In genomic region chr15:81960171-81961077, GRCm38 (mm10) we compare ENCODE assay signal across 8 mouse cellular contexts. TPM values are rescaled to one million over a fixed set of nuclear protein-coding genes. Genes with fewer than 3 reads are reported as not detected.
A peak's percentile ranks its signal among the peaks of the same experiment; 100 is the strongest.
DNase-seq lines count a peak whose midpoint lies in the region; ATAC-seq and TF ChIP-seq lines count a peak whose summit lies in the region.

Pmm1 (minus strand) TSS chr15:81960930.

- H3K4me2 ChIP-seq in forebrain, postnatal 0 days (ENCODE audit: low read depth), result peak within 1 kb of the TSS; percentile 78
- H3K4me2 ChIP-seq in lung, embryonic 15.5 days, result peak within 1 kb of the TSS; percentile 100

- H3K9me3 ChIP-seq in MEL (replicated peaks; ENCODE audit: insufficient read depth, low read length), result no peaks in the 10 kb centered on the region
- H3K9me3 ChIP-seq in forebrain, postnatal 0 days (ENCODE audit: low read length), result no peaks in the 10 kb centered on the region
- no peaks in the 10 kb centered on the region for H3K9me3 ChIP-seq in lung, embryonic 15.5 days

- WGBS in cerebellum, adult 2 months, result 1% methylated on average over 76 of the region's 77 CpGs
- WGBS in forebrain, postnatal 0 days, result 2% methylated on average over 72 of the region's 77 CpGs
- under 1% methylated on average over 68 of the region's 77 CpGs for WGBS in lung, embryonic 15.5 days

- TF ChIP-seq RAD21 in MEL (IDR thresholded peaks at IDR 0.05; ENCODE audit: low read depth, low read length), result peak; percentile 66

- TF ChIP-seq CTCF in MEL (IDR thresholded peaks at IDR 0.05 in 2 of 3, conservative IDR thresholded peaks at IDR 0.05 in 1 of 3; ENCODE audit: control insufficient read depth in 1 of 3, insufficient read depth in 1 of 3, low read depth in 2 of 3, low read length in 3 of 3, poor library complexity in 1 of 3, severe bottlenecking in 1 of 3), result peak; percentile 49 to 82 (median 77)
- TF ChIP-seq CTCF in cerebellum, adult 2 months (IDR thresholded peaks at IDR 0.05; ENCODE audit: borderline replicate concordance, insufficient read depth, low read depth, low read length), result peak; percentile 81
- peak; percentile 79 for TF ChIP-seq CTCF in forebrain, postnatal 0 days (IDR thresholded peaks at IDR 0.05; ENCODE audit: low read depth)

- peak; percentile 98 for DNase-seq in MEL (ENCODE audit: low read depth, low spot score)
- peak; percentile 98 to 99 for DNase-seq in cerebellum, adult 2 months
- DNase-seq in forebrain, postnatal 0 days, result peak; percentile 97
- DNase-seq in heart, postnatal 4 days, result peak; percentile 99
- DNase-seq in layer of hippocampus, adult 8-10 months (ENCODE audit: low spot score in 2 of 2), result peak; percentile 96
- DNase-seq in ovary, adult 18-20 months (ENCODE audit: low spot score), result peak; percentile 96
- DNase-seq in thymus, postnatal 0 days (ENCODE audit: low spot score), result peak; percentile 100

- ATAC-seq in forebrain, postnatal 0 days, result peak; percentile 97
- ATAC-seq in lung, embryonic 15.5 days (ENCODE audit: borderline replicate concordance, extremely low read depth, low FRiP score, low TSS enrichment), result peak; percentile 97

- TF ChIP-seq EP300 in MEL (IDR thresholded peaks at IDR 0.05; ENCODE audit: low read depth in 1 of 2, low read length in 2 of 2), result no peak

- H3K4me1 ChIP-seq in MEL (ENCODE audit: control insufficient read depth in 1 of 2, insufficient read depth in 2 of 2, low read length in 2 of 2), result peaks cover 0 to 11% of the 10 kb centered on the region in 2 experiments; a peak in 2 of 4 replicates
- peaks cover 9% of the 10 kb centered on the region for H3K4me1 ChIP-seq in cerebellum, adult 2 months (ENCODE audit: control insufficient read depth, insufficient read depth, low read length)
- 0 out of 2 replicates have a peak, but pooled peaks cover 6% of the 10 kb centered on the region for H3K4me1 ChIP-seq in forebrain, postnatal 0 days (ENCODE audit: insufficient read depth)
- H3K4me1 ChIP-seq in lung, embryonic 15.5 days, result 0 out of 2 replicates have a peak, but pooled peaks cover 4% of the 10 kb centered on the region

- TF ChIP-seq POLR2A in MEL (IDR thresholded peaks at IDR 0.05; ENCODE audit: control insufficient read depth in 1 of 2, insufficient read depth in 1 of 2, low read depth in 1 of 2, low read length in 2 of 2, poor library complexity in 1 of 2), result peak; percentile 46 to 61; a peak in 1 of 4 replicates
- peak; percentile 59; the same call in 1 of the 2 replicates for TF ChIP-seq POLR2A in cerebellum, adult 2 months (IDR thresholded peaks at IDR 0.05; ENCODE audit: borderline replicate concordance, insufficient read depth, low read length)

- H3K36me3 ChIP-seq in MEL (ENCODE audit: control insufficient read depth in 1 of 2, insufficient read depth in 2 of 2, low read length in 2 of 2), result peaks cover 0 to 5% of the 10 kb centered on the region in 2 experiments; a peak in 3 of 4 replicates
- peaks cover 5% of the 10 kb centered on the region for H3K36me3 ChIP-seq in forebrain, postnatal 0 days (ENCODE audit: insufficient read depth)
- H3K36me3 ChIP-seq in lung, embryonic 15.5 days, result no peaks in the 10 kb centered on the region

- peak within 1 kb of the TSS; percentile 66 to 83 for H3K4me3 ChIP-seq in MEL (ENCODE audit: control insufficient read depth in 1 of 2, insufficient read depth in 1 of 2, low read depth in 2 of 2, low read length in 2 of 2)
- peak within 1 kb of the TSS; percentile 85 for H3K4me3 ChIP-seq in cerebellum, adult 2 months (replicated peaks; ENCODE audit: insufficient read depth, low read depth, low read length)
- H3K4me3 ChIP-seq in forebrain, postnatal 0 days (ENCODE audit: low read depth, low read length), result peak within 1 kb of the TSS; percentile 53
- peak within 1 kb of the TSS; percentile 70 for H3K4me3 ChIP-seq in lung, embryonic 15.5 days

- H3K27me3 ChIP-seq in MEL (ENCODE audit: control insufficient read depth in 1 of 2, insufficient read depth in 2 of 2, low read length in 2 of 2), result no peaks in the 10 kb centered on the region
- H3K27me3 ChIP-seq in cerebellum, adult 2 months (ENCODE audit: control insufficient read depth, insufficient read depth, low read length), result no peaks in the 10 kb centered on the region
- H3K27me3 ChIP-seq in forebrain, postnatal 0 days (ENCODE audit: insufficient read depth, low read length), result no peaks in the 10 kb centered on the region
- no peaks in the 10 kb centered on the region for H3K27me3 ChIP-seq in lung, embryonic 15.5 days

- peak within 1 kb of the TSS; percentile 38; the same call in 1 of the 2 replicates for H3K27ac ChIP-seq in MEL (ENCODE audit: control insufficient read depth, low read depth, low read length)
- peak within 1 kb of the TSS; percentile 94 for H3K27ac ChIP-seq in cerebellum, adult 2 months (ENCODE audit: insufficient read depth, low read length)
- peak within 1 kb of the TSS; percentile 89 for H3K27ac ChIP-seq in forebrain, postnatal 0 days (ENCODE audit: low read depth, low read length)
- H3K27ac ChIP-seq in lung, embryonic 15.5 days, result peak within 1 kb of the TSS; percentile 91

- H3K9ac ChIP-seq in MEL (ENCODE audit: control insufficient read depth, low read depth, low read length, poor library complexity, severe bottlenecking), result peak within 1 kb of the TSS; percentile 76
- H3K9ac ChIP-seq in forebrain, postnatal 0 days, result peak within 1 kb of the TSS; percentile 73
- H3K9ac ChIP-seq in lung, embryonic 15.5 days, result peak within 1 kb of the TSS; percentile 75

- peaks cover 6% of the 10 kb centered on the region; the same call in 1 of the 2 replicates for H3K79me2 ChIP-seq in MEL (ENCODE audit: control insufficient read depth, insufficient read depth, low read length, poor library complexity)

TF ChIP-seq in MEL, 35 proteins besides CTCF, POLR2A, EP300 and RAD21:
- TF ChIP-seq POLR2AphosphoS5 (IDR thresholded peaks at IDR 0.05; ENCODE audit: borderline replicate concordance, low read depth, low read length) (no peak), MXI1 (IDR thresholded peaks at IDR 0.05; ENCODE audit: low read depth, low read length) (peak; percentile 64), E2F4 (IDR thresholded peaks at IDR 0.05; ENCODE audit: borderline replicate concordance, low read depth, low read length) (0 out of 2 replicates have a peak, but pooled peaks have one; percentile 14), HCFC1 (IDR thresholded peaks at IDR 0.05; ENCODE audit: low read depth, low read length) (no peak), ETS1 (IDR thresholded peaks at IDR 0.05; ENCODE audit: low read depth, low read length) (peak; percentile 20; the same call in 1 of the 2 replicates), UBTF (IDR thresholded peaks at IDR 0.05; ENCODE audit: borderline replicate concordance, insufficient read depth, low read depth, low read length) (no peak), ELF1 (IDR thresholded peaks at IDR 0.05; ENCODE audit: low read depth, low read length) (no peak; the same call in 1 of the 2 replicates), CHD2 (IDR thresholded peaks at IDR 0.05; ENCODE audit: low read length) (no peak), CHD1 (IDR thresholded peaks at IDR 0.05; ENCODE audit: low read depth, low read length) (no peak), SMC3 (IDR thresholded peaks at IDR 0.05; ENCODE audit: low read depth, low read length) (peak; percentile 76), SIN3A (IDR thresholded peaks at IDR 0.05; ENCODE audit: low read length) (peak; percentile 58), MEF2A (IDR thresholded peaks at IDR 0.05; ENCODE audit: extremely low read depth, insufficient replicate concordance, low read depth, low read length, poor library complexity, severe bottlenecking) (no peak), USF2 (IDR thresholded peaks at IDR 0.05; ENCODE audit: borderline replicate concordance in 1 of 2, insufficient read depth in 1 of 2, low read depth in 1 of 2, low read length in 2 of 2) (no peak), POLR2AphosphoS2 (IDR thresholded peaks at IDR 0.05; ENCODE audit: low read length) (no peak), TCF12 (IDR thresholded peaks at IDR 0.05; ENCODE audit: low read depth, low read length) (no peak), ZC3H11A (IDR thresholded peaks at IDR 0.05; ENCODE audit: low read depth, low read length) (peak; percentile 72), BHLHE40 (IDR thresholded peaks at IDR 0.05; ENCODE audit: borderline replicate concordance, low read depth, low read length) (peak; percentile 92), MAX (IDR thresholded peaks at IDR 0.05; ENCODE audit: low read length) (peak; percentile 55), TBP (IDR thresholded peaks at IDR 0.05; ENCODE audit: low read depth, low read length) (no peak), RCOR1 (IDR thresholded peaks at IDR 0.05; ENCODE audit: low read depth, low read length) (no peak), MYC (IDR thresholded peaks at IDR 0.05; ENCODE audit: low read depth, low read length) (0 out of 2 replicates have a peak, but pooled peaks have one; percentile 17), NELFE (IDR thresholded peaks at IDR 0.05; ENCODE audit: low read depth, low read length) (peak; percentile 56), ZKSCAN1 (IDR thresholded peaks at IDR 0.05; ENCODE audit: low read depth, low read length) (no peak), GABPA (IDR thresholded peaks at IDR 0.05; ENCODE audit: low read depth, low read length) (no peak), KAT2A (conservative IDR thresholded peaks at IDR 0.05; ENCODE audit: low read depth, low read length) (no peak), GATA1 (IDR thresholded peaks at IDR 0.05; ENCODE audit: low read depth, low read length) (no peak), ZNF384 (IDR thresholded peaks at IDR 0.05; ENCODE audit: low read depth, low read length) (no peak), NRF1 (IDR thresholded peaks at IDR 0.05; ENCODE audit: insufficient read depth, low read depth, low read length, poor library complexity, severe bottlenecking) (peak; percentile 63)

RNA-seq across cellular contexts. Expression of gene Pmm1, which starts in this region (rescaled TPM):
- total RNA-seq in MEL (2012; rRNA removed), result 72.7 and 77.5 TPM in 2 replicates
- polyA plus RNA-seq in MEL (2012; ENCODE audit: insufficient read depth in 1 of 2, insufficient read length in 2 of 2, low read depth in 1 of 2, low replicate concordance in 2 of 2, missing spikeins in 1 of 2), result 100 to 1,000 TPM in 1 of 2 experiments, not detected in 1; 111 TPM
- polyA plus RNA-seq in cerebellum, adult 2 months (2012; rRNA removed), result 249 and 289 TPM in 2 replicates
- total RNA-seq in forebrain, postnatal 0 days (2014; rRNA removed), result 162 and 181 TPM in 2 replicates
- polyA plus RNA-seq in forebrain, postnatal 0 days (2015; fragmentation: Nextera tagmentation; extraction: Ambion mirVana), result 132 and 140 TPM in 2 replicates
- 10 to 100 TPM; 21.1 to 22.2 TPM for total RNA-seq in heart, postnatal 4 days (2021)
- total RNA-seq in layer of hippocampus, adult 8-10 months (2022), result 100 to 1,000 TPM; 190 to 206 (median 199) TPM
- 37.1 and 39.1 TPM in 2 replicates for polyA plus RNA-seq in lung, embryonic 15.5 days (2015; fragmentation: Nextera tagmentation; extraction: Ambion mirVana)
- polyA plus RNA-seq in thymus, postnatal 0 days (2015; fragmentation: Nextera tagmentation; extraction: Ambion mirVana), result 45.1 and 50.5 TPM in 2 replicates

Comparison
In these comparisons a context has a peak if more than half of its experiments do, and no peak if none do; other contexts are left out.
1. Peak in every context shown above with its lines: DNase-seq, ATAC-seq, H3K4me3 ChIP-seq and H3K27ac ChIP-seq.
2. H3K27ac ChIP-seq: peak in every context shown above with its lines; median percentile 94 in cerebellum, adult 2 months; 91 in lung, embryonic 15.5 days; 89 in forebrain, postnatal 0 days; 38 in MEL.